Mouse (Mus musculus) stomach, postnatal 0 days (tissue): ENCODE measurements around the gene Elmsan1.

Source experiments
- CTCF ChIP-seq: IDR thresholded peaks from 2 replicates; pipeline ENCODE4 v1.5.1; 2016; ENCODE audit warnings: antibody characterized with exemption, low read depth, mild to moderate bottlenecking, moderate library complexity
- EP300 ChIP-seq: optimal IDR thresholded peaks from 2 replicates; pipeline ENCODE3; 2016; ENCODE audit warnings: antibody characterized with exemption

GRCm38 (mm10) chr12:84174190-84174811 lies 44.4 kb downstream of the Elmsan1 start:
- TF ChIP-seq CTCF = no peak
- TF ChIP-seq EP300 = no peak
